Mouse (Mus musculus) bone marrow, adult 2 months (tissue): Measurements from ENCODE around the gene Mfap3. TPM values are rescaled to one million over a fixed set of nuclear protein-coding genes. Genes with fewer than 3 reads are reported as not detected.
A peak's percentile ranks its signal among the peaks of the same experiment; 100 is the strongest.

ENCODE experiments used
- H3K27ac ChIP-seq: fragments of 200-500 bp; 2 replicates; pipeline ENCODE4 v1.5.1; 2012; ENCODE audit warnings: low read depth, mild to moderate bottlenecking, control low read depth, inconsistent platforms, low read length; ENCODE audit not compliant: control insufficient read depth, poor library complexity, insufficient read depth
- H3K4me1 ChIP-seq: fragments of 200-500 bp; 2 replicates; pipeline ENCODE4 v1.6.1; 2011; ENCODE audit warnings: low read length; ENCODE audit not compliant: control insufficient read depth, insufficient read depth
- H3K4me3 ChIP-seq: fragments of 200-500 bp; replicated peaks from 2 replicates; pipeline ENCODE3; 2011; ENCODE audit warnings: mild to moderate bottlenecking, low read depth, low read length, control low read depth; ENCODE audit not compliant: control insufficient read depth
- CTCF ChIP-seq: fragments of 200-500 bp; IDR thresholded peaks from 2 replicates; pipeline ENCODE4 v1.5.1; 2011; ENCODE audit warnings: low read length, control low read depth; ENCODE audit not compliant: control insufficient read depth, insufficient read depth
- POLR2A ChIP-seq: fragments of 200-500 bp; IDR thresholded peaks from 2 replicates; pipeline ENCODE4 v1.6.1; 2011; ENCODE audit warnings: low read depth, mild to moderate bottlenecking, control low read depth, low read length, borderline replicate concordance; ENCODE audit not compliant: control insufficient read depth
- WGBS: fragments of 180-500 bp; shearing (Covaris S2); methylation state at CpG from one replicate; pipeline ENCODE4 v1.1.7; 2018; 5-methylcytosine and 5-hydroxymethylcytosine counted together
- polyA plus RNA-seq: library from polyadenylated mRNA; stranded (reverse); fragments of >200 nt; gene quantifications from 2 replicates; pipeline ENCODE4 v1.2.4, GENCODE M21; 2011; ENCODE audit warnings: low replicate concordance; ENCODE audit not compliant: missing spikeins, insufficient read depth, insufficient read length

Mfap3 gene
- 3.4 and 9.6 TPM in 2 replicates for polyA plus RNA-seq

- WGBS: under 1% methylated on average over 59 of the region's 59 CpGs
- TF ChIP-seq CTCF: no peak
- peak; percentile 87; the same call in 1 of the 2 replicates for TF ChIP-seq POLR2A
Observed at GRCm38 (mm10) chr11:57518091-57518750, at the start of gene Mfap3, which contains the start of gene Fam114a2. Mfap3 (plus strand) TSS chr11:57518664. Fam114a2 (minus strand) TSS chr11:57518617.

GRCm38 (mm10) chr11:57468706-57469105 is 49.8 kb upstream of the Mfap3 start:
- no peak overlapping the region for H3K4me3 ChIP-seq
- no peaks in the 10 kb centered on the region for H3K4me1 ChIP-seq
- no peak for TF ChIP-seq POLR2A
- TF ChIP-seq CTCF: peak; percentile 13; the same call in 1 of the 2 replicates
- WGBS: 65% methylated on average over 4 of the region's 4 CpGs
- H3K27ac ChIP-seq: no peak overlapping the region

More at GRCm38 (mm10) chr11:57518091-57518750, at the start of gene Mfap3, which contains the start of gene Fam114a2:
- Histone ChIP-seq H3K4me3 (peak within 1 kb of the TSS; percentile 88), H3K4me1 (peaks cover 1% of the 10 kb centered on the region), H3K27ac (peak within 1 kb of the TSS; percentile 62)

DNA sequence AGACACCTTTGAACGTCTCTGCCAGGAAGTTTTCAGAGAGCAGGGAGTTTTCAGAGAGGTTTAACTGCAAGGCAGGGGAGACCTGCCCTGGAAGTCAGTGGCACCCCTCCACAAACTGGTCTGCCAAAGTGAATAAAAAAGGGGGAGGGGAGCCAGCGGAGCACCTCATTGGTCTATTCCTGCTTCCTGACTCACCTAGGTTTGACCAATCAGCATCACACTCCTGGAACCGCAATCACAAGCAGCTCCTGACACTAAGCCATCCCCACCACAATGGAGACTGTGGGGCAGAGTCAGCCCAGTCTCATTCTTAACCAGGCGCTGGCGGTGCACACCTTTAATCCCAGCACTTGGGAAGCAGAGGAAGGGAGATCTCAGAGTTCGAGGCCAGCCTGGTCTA is 48.4 kb upstream of the Mfap3 start:
- no peak overlapping the region for H3K4me3 ChIP-seq
- no peaks in the 10 kb centered on the region for H3K4me1 ChIP-seq
- TF ChIP-seq POLR2A (no peak), CTCF (no peak)
- H3K27ac ChIP-seq: no peak overlapping the region
- 57% methylated on average over 6 of the region's 6 CpGs for WGBS

DNA sequence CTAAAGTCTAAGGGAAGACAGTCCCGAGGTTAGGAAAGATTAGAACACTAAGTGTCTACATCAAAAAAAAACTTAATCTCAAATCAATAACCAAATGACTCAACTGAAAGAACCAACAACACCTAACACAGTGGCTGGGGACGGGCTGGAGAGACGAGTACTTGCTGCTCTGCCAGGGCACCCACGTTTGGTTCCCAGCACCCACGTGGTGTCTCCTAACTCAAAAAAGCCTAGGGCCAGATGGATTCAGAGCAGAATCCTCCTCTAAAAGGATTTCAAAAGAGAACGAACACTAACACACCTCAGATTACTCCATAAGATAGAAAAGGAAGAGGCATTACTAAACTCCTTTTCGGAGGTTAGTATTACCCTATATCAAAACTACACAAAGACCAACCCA is 47.5 kb upstream of the Mfap3 start:
- 67% methylated on average over 7 of the region's 7 CpGs for WGBS

GRCm38 (mm10) chr11:57474296-57474941 is 44.0 kb upstream of the Mfap3 start:
- no peaks in the 10 kb centered on the region for H3K4me1 ChIP-seq
- 62% methylated on average over 6 of the region's 6 CpGs for WGBS
- TF ChIP-seq CTCF: no peak
- no peak for TF ChIP-seq POLR2A
- no peak overlapping the region for H3K27ac ChIP-seq
- H3K4me3 ChIP-seq: no peak overlapping the region

More for the DNA sequence above, 47.5 kb upstream of the Mfap3 start:
- TF ChIP-seq CTCF (no peak), POLR2A (no peak)
- Histone ChIP-seq H3K4me3 (no peak overlapping the region), H3K27ac (no peak overlapping the region), H3K4me1 (no peaks in the 10 kb centered on the region)

- H3K27ac ChIP-seq: no peak overlapping the region
- WGBS: 40% methylated on average over 6 of the region's 6 CpGs
- H3K4me3 ChIP-seq: no peak overlapping the region
- TF ChIP-seq CTCF (peak; percentile 39), POLR2A (no peak)
- no peaks in the 10 kb centered on the region for H3K4me1 ChIP-seq
Observed at GRCm38 (mm10) chr11:57475119-57475518, 43.3 kb upstream of the Mfap3 start.

GRCm38 (mm10) chr11:57478077-57478476 is 40.4 kb upstream of the Mfap3 start:
- no peak for TF ChIP-seq CTCF
- TF ChIP-seq POLR2A: no peak
- Histone ChIP-seq H3K4me3 (no peak overlapping the region), H3K4me1 (no peaks in the 10 kb centered on the region), H3K27ac (no peak overlapping the region)
- WGBS: 86% methylated on average over 5 of the region's 5 CpGs

- Histone ChIP-seq H3K4me1 (no peaks in the 10 kb centered on the region; the same call in 1 of the 2 replicates), H3K27ac (no peak overlapping the region), H3K4me3 (no peak overlapping the region)
- 67% methylated on average over 5 of the region's 5 CpGs for WGBS
- TF ChIP-seq CTCF (no peak), POLR2A (no peak)
Observed at GRCm38 (mm10) chr11:57488436-57488835, 30.0 kb upstream of the Mfap3 start.
